Mouse (Mus musculus): ENCODE measurements around the gene Galnt10.

DNA sequence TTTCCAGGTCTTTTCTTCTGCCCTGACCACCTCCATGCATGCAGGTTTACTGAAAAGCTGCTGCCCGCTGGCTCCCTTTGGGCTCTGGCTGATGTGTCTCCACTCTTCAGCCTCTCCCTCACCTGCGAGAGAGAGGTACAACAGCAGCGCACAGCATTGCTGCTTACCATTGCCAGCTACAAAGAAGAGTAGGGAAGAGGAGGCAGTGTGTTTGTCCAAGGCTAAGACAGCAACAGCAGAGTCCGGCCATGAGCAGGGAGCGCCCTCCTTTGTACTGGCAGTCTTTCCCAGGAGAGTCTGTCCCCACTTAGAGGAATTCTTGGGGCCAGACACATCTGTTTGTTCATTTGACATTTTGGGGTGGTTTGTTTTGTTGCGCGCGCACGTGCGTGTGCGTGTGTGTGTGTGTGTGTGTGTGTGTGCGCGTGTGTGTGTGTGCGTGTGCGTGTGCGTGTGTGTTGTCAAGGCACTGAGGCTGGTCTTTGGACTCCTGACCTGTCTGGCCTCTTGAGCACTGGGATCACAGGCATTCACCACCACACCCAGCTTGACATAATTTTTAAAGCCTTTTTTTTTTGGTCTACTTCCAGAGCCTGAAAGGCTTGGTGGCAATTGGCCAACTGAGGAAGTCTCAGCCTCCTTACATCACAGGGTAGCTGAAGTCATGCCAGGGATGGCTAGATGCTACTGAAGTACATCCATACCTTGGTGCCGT is 163.9 kb downstream of the Galnt10 start:
- TF ChIP-seq CTCF (IDR thresholded peaks at IDR 0.05; ENCODE audit: low read depth, low read length) (no peak), POLR2A (IDR thresholded peaks at IDR 0.05; ENCODE audit: borderline replicate concordance, low read depth, low read length) (no peak)
